Mouse (Mus musculus) C2C12 (cell line): Measurements from ENCODE around the gene Fbxl17.

Source experiments
- CEBPB ChIP-seq: IDR thresholded peaks from one replicate; pipeline ENCODE4 v1.6.1; 2011; ENCODE audit warnings: low read depth, mild to moderate bottlenecking, control low read depth, moderate library complexity
- CTCF ChIP-seq: IDR thresholded peaks from one replicate; pipeline ENCODE4 v1.5.1; 2011; ENCODE audit not compliant: control insufficient read depth, insufficient read depth, insufficient read length
- MYOD1 ChIP-seq: IDR thresholded peaks from one replicate; pipeline ENCODE4 v1.6.1; 2011; ENCODE audit warnings: low read depth; ENCODE audit not compliant: control insufficient read depth, insufficient read length

DNA sequence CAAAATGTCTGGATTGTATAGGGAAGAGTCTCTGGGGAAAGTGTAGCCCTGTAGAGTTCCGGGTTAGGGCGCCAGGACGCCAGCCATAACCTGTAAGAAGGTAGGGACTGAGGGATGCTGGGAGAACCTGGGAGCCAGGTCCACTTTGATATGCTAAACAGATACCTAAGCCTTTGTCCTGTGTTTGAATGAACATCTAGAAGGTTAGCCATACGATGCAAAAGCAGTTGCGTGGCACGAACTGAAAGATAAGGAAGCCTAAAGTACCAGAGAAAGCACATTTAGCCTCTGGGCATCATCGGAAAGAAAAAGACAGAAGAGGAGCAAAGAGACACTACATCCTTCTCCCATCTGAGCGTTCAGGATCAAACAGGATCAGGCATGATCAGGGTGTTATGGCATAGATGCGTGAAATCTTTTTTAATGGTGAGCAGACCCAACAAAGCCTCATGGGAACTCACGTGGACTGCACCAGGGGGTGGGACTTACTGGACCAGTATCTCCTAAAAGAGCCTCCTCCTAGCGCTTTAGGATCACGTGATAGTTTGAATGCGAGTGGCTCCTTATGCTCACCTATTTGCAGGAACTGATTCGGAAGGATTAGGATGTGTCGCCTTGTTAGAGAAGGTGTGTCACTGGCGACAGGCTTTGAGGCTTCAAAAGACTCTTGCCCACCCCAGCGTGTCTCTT is 34.9 kb upstream of the Fbxl17 start:
- TF ChIP-seq CTCF (no peak), CEBPB (no peak), MYOD1 (no peak)
